Mouse (Mus musculus) liver, embryonic 14 days (tissue): ENCODE results near the gene Sell. TPM values are rescaled to one million over a fixed set of nuclear protein-coding genes. Genes with fewer than 3 reads are reported as not detected.

Source experiments
- polyA plus RNA-seq: library from polyadenylated mRNA; depleted of rRNA; stranded (reverse); fragments of >200 nt; gene quantifications from 2 replicates; pipeline ENCODE4 v1.2.3, GENCODE M21; 2012; rRNA removed

The Sell gene
- 2.9 and 3.9 TPM in 2 replicates for polyA plus RNA-seq

GRCm38 (mm10) chr1:164061925-164062324 is at the start of gene Sell:
Sell (plus strand) TSS chr1:164061982.

GRCm38 (mm10) chr1:164047934-164048333 is 13.8 kb upstream of the Sell start, which contains the start of gene Sele:
Sele (plus strand) TSS chr1:164048234.

GRCm38 (mm10) chr1:164114947-164115493 is 53.2 kb downstream of the Sell start, which contains the start of gene Selp:
Selp (plus strand) TSS chr1:164115264.

Other genes with a start within 250 kb of the Sell start
- 7.1 and 7.4 TPM in 2 replicates for gene Scyl3, start 132.9 kb upstream of the Sell start, polyA plus RNA-seq
- gene BC055324, start 67.2 kb upstream of the Sell start, polyA plus RNA-seq = 8.1 and 9.3 TPM in 2 replicates
- gene Mettl18, start 67.1 kb upstream of the Sell start, polyA plus RNA-seq = 2.3 and 2.5 TPM in 2 replicates
- gene Sele, start 13.7 kb upstream of the Sell start, polyA plus RNA-seq = 0.02 and 0.07 TPM in 2 replicates
- gene Selp, start 53.3 kb downstream of the Sell start, polyA plus RNA-seq = 0.52 and 0.61 TPM in 2 replicates
- gene F5, start 89.9 kb downstream of the Sell start, polyA plus RNA-seq = 8.1 and 8.8 TPM in 2 replicates
- gene Slc19a2, start 187.1 kb downstream of the Sell start, polyA plus RNA-seq = 12.4 and 14.3 TPM in 2 replicates
- 2.3 and 2.6 TPM in 2 replicates for gene Ccdc181, start 213.6 kb downstream of the Sell start, polyA plus RNA-seq
- gene Nme7, start 242.1 kb downstream of the Sell start, polyA plus RNA-seq = 5.6 and 6.7 TPM in 2 replicates
- gene Blzf1, start 245.5 kb downstream of the Sell start, polyA plus RNA-seq = 4.3 and 4.9 TPM in 2 replicates